ENCODE assay signal across 9 mouse cellular contexts in the genomic region with DNA sequence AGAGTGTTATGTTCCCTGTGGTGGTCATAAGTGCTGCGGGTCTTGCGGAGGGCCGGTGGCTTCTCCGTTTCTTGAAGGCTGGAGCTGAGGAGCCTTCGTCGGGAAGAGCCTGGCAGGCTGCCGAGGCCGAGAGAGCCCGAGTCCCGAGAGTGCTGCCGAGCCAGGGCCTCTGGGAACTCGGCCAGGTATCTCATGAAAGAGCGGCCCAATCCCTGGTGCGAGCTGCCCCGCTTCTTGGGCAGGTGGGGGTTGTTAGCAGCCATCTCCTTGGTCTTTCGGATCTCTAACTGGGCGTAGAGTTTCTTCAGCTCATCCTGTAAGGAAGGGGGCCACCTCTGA. TPM values are rescaled to one million over a fixed set of nuclear protein-coding genes. Genes with fewer than 3 reads are reported as not detected.
A peak's percentile ranks its signal among the peaks of the same experiment; 100 is the strongest.
DNase-seq lines count a peak whose midpoint lies in the region; ATAC-seq and TF ChIP-seq lines count a peak whose summit lies in the region.
"Had no signal": no experiment of that assay in that cellular context is flagged by ENCODE, and none has a peak within 500 bp of the region (broad histone marks: within the 10 kb centered on the region; RNA-seq: fewer than 3 reads in every experiment).

No protein-coding gene starts in this region.

- TF ChIP-seq EP300 in lung, postnatal 0 days (IDR thresholded peaks at IDR 0.05), result no peak

- H3K4me2 ChIP-seq in heart, embryonic 12.5 days, result peak overlapping the region; percentile 57
- peak overlapping the region; percentile 21; the same call in 1 of the 2 replicates for H3K4me2 ChIP-seq in kidney, embryonic 14.5 days (replicated peaks; ENCODE audit: low read depth, low read length)
- H3K4me2 ChIP-seq in lung, postnatal 0 days (replicated peaks; ENCODE audit: low read depth, low read length), result peak overlapping the region; percentile 51
- H3K4me2 ChIP-seq: liver, embryonic 15.5 days had no signal

- peaks cover 29% of the 10 kb centered on the region for H3K4me1 ChIP-seq in heart, embryonic 12.5 days (replicated peaks)
- H3K4me1 ChIP-seq in kidney, embryonic 14.5 days (ENCODE audit: control insufficient read depth, insufficient read depth, low read length), result no peaks in the 10 kb centered on the region
- H3K4me1 ChIP-seq in lung, postnatal 0 days (ENCODE audit: insufficient read depth, low read depth, low read length), result peaks cover 14% of the 10 kb centered on the region; the same call in 1 of the 2 replicates
- peaks cover 16% of the 10 kb centered on the region for H3K4me1 ChIP-seq in small intestine, adult 2 months (ENCODE audit: control insufficient read depth, insufficient read depth, insufficient read length, low read length)

- H3K9ac ChIP-seq in heart, embryonic 12.5 days, result peak overlapping the region; percentile 49
- H3K9ac ChIP-seq in kidney, embryonic 14.5 days (ENCODE audit: low read depth, low read length), result 0 out of 2 replicates have a peak overlapping the region, but pooled peaks have one; percentile 23
- H3K9ac ChIP-seq in lung, postnatal 0 days (replicated peaks; ENCODE audit: low read depth), result no peak overlapping the region
- H3K9ac ChIP-seq: liver, embryonic 15.5 days had no signal

- peak overlapping the region; percentile 21 for H3K4me3 ChIP-seq in heart, embryonic 12.5 days
- no peak overlapping the region for H3K4me3 ChIP-seq in kidney, embryonic 14.5 days (ENCODE audit: low read length)
- H3K4me3 ChIP-seq in lung, postnatal 0 days (ENCODE audit: low read depth, low read length), result no peak overlapping the region
- H3K4me3 ChIP-seq in small intestine, adult 2 months (ENCODE audit: low read depth, low read length), result peak overlapping the region; percentile 10
- H3K4me3 ChIP-seq: liver, embryonic 15.5 days had no signal

- DNase-seq in frontal cortex, postnatal 10 days (ENCODE audit: low spot score in 2 of 2), result peak; percentile 51 to 72
- no peak for DNase-seq in frontal cortex, postnatal 25 days (ENCODE audit: low spot score in 2 of 2)
- DNase-seq in cerebellum, postnatal 14 days, result peak; percentile 82 to 86
- DNase-seq in lung, postnatal 0 days (ENCODE audit: low spot score), result peak; percentile 89
- no peak for DNase-seq in spleen, postnatal 4 days (ENCODE audit: low spot score in 2 of 2)

- peaks cover 67% of the 10 kb centered on the region for H3K27me3 ChIP-seq in heart, embryonic 12.5 days (replicated peaks)
- H3K27me3 ChIP-seq in kidney, embryonic 14.5 days (ENCODE audit: control insufficient read depth, insufficient read depth, low read length), result peaks cover 4% of the 10 kb centered on the region; the same call in 1 of the 2 replicates
- no peaks in the 10 kb centered on the region for H3K27me3 ChIP-seq in lung, postnatal 0 days (replicated peaks; ENCODE audit: insufficient read depth, low read length)
- H3K27me3 ChIP-seq in small intestine, adult 2 months (ENCODE audit: control insufficient read depth, insufficient read depth, low read length), result no peaks in the 10 kb centered on the region

- WGBS in heart, embryonic 12.5 days, result 23% methylated on average over 17 of the region's 17 CpGs
- 48% methylated on average over 17 of the region's 17 CpGs for WGBS in kidney, embryonic 14.5 days
- WGBS in lung, postnatal 0 days, result 7% methylated on average over 17 of the region's 17 CpGs
- 19% methylated on average over 17 of the region's 17 CpGs for WGBS in small intestine, adult 2 months

- no peaks in the 10 kb centered on the region for H3K36me3 ChIP-seq in heart, embryonic 12.5 days
- no peaks in the 10 kb centered on the region for H3K36me3 ChIP-seq in kidney, embryonic 14.5 days (ENCODE audit: control insufficient read depth, insufficient read depth, low read length)
- no peaks in the 10 kb centered on the region for H3K36me3 ChIP-seq in lung, postnatal 0 days (ENCODE audit: insufficient read depth, low read length)
- H3K36me3 ChIP-seq in small intestine, adult 2 months (ENCODE audit: control insufficient read depth, insufficient read depth, low read length), result no peaks in the 10 kb centered on the region
- H3K36me3 ChIP-seq: liver, embryonic 15.5 days had no signal

- no peak for TF ChIP-seq POLR2A in small intestine, adult 2 months (IDR thresholded peaks at IDR 0.05; ENCODE audit: low read depth, low read length)

- H3K27ac ChIP-seq in heart, embryonic 12.5 days (ENCODE audit: poor library complexity, severe bottlenecking), result no peak overlapping the region
- peak overlapping the region; percentile 42; the same call in 1 of the 2 replicates for H3K27ac ChIP-seq in kidney, embryonic 14.5 days (ENCODE audit: low read depth, low read length)
- H3K27ac ChIP-seq in lung, postnatal 0 days (ENCODE audit: low read length), result peak overlapping the region; percentile 86
- no peak overlapping the region for H3K27ac ChIP-seq in small intestine, adult 2 months (ENCODE audit: insufficient read depth, low read depth, low read length)
- H3K27ac ChIP-seq: liver, embryonic 15.5 days had no signal

- ATAC-seq in heart, embryonic 12.5 days (ENCODE audit: insufficient number of reproducible peaks, low FRiP score), result no peak
- no peak for ATAC-seq in kidney, embryonic 14.5 days (ENCODE audit: low FRiP score, low TSS enrichment)
- peak; percentile 69 for ATAC-seq in lung, postnatal 0 days

- H3K9me3 ChIP-seq in heart, embryonic 12.5 days (replicated peaks), result no peaks in the 10 kb centered on the region
- no peaks in the 10 kb centered on the region for H3K9me3 ChIP-seq in kidney, embryonic 14.5 days (ENCODE audit: control insufficient read depth, low read length)
- no peaks in the 10 kb centered on the region for H3K9me3 ChIP-seq in lung, postnatal 0 days (ENCODE audit: low read length)
- H3K9me3 ChIP-seq: liver, embryonic 15.5 days had no signal

- no peak for TF ChIP-seq CTCF in lung, postnatal 0 days (IDR thresholded peaks at IDR 0.05)
- TF ChIP-seq CTCF in small intestine, adult 2 months (IDR thresholded peaks at IDR 0.05; ENCODE audit: extremely low read depth, insufficient read length, insufficient replicate concordance, low read depth, low read length), result no peak

RNA-seq across cellular contexts. Expression of a gene that starts 12.9 kb away (rescaled TPM):
- 0.06 and 0.08 TPM in 2 replicates for polyA plus RNA-seq in heart, embryonic 12.5 days (2016; fragmentation: Nextera tagmentation; extraction: Ambion mirVana)
- polyA plus RNA-seq in kidney, embryonic 14.5 days (2014; fragmentation: Nextera tagmentation; extraction: Ambion mirVana), result 0.07 and 0.10 TPM in 2 replicates
- polyA plus RNA-seq in lung, postnatal 0 days (2015; fragmentation: Nextera tagmentation; extraction: Ambion mirVana), result 0.23 and 0.24 TPM in 2 replicates
- 0.03 TPM in 2 replicates for polyA plus RNA-seq in small intestine, adult 2 months (2012; rRNA removed)
- polyA plus RNA-seq: liver, embryonic 15.5 days had no signal

RNA-seq across cellular contexts. Expression of a gene that starts 23.4 kb away (rescaled TPM):
- 5.4 and 6.0 TPM in 2 replicates for polyA plus RNA-seq in heart, embryonic 12.5 days (2016; fragmentation: Nextera tagmentation; extraction: Ambion mirVana)
- polyA plus RNA-seq in kidney, embryonic 14.5 days (2014; fragmentation: Nextera tagmentation; extraction: Ambion mirVana), result 2.5 and 3.7 TPM in 2 replicates
- 2.4 and 2.5 TPM in 2 replicates for polyA plus RNA-seq in lung, postnatal 0 days (2015; fragmentation: Nextera tagmentation; extraction: Ambion mirVana)
- 2.5 and 4.6 TPM in 2 replicates for polyA plus RNA-seq in small intestine, adult 2 months (2012; rRNA removed)

RNA-seq across cellular contexts. Expression of a gene that starts 23.4 kb away (rescaled TPM):
- 62.7 and 63.4 TPM in 2 replicates for polyA plus RNA-seq in heart, embryonic 12.5 days (2016; fragmentation: Nextera tagmentation; extraction: Ambion mirVana)
- polyA plus RNA-seq in kidney, embryonic 14.5 days (2014; fragmentation: Nextera tagmentation; extraction: Ambion mirVana), result 58.4 and 64.8 TPM in 2 replicates
- 19.2 and 22.4 TPM in 2 replicates for polyA plus RNA-seq in lung, postnatal 0 days (2015; fragmentation: Nextera tagmentation; extraction: Ambion mirVana)
- 4.9 and 8.6 TPM in 2 replicates for polyA plus RNA-seq in small intestine, adult 2 months (2012; rRNA removed)

RNA-seq across cellular contexts. Expression of a gene that starts 58.5 kb away (rescaled TPM):
- polyA plus RNA-seq in heart, embryonic 12.5 days (2016; fragmentation: Nextera tagmentation; extraction: Ambion mirVana), result 87.8 and 95.3 TPM in 2 replicates
- polyA plus RNA-seq in kidney, embryonic 14.5 days (2014; fragmentation: Nextera tagmentation; extraction: Ambion mirVana), result 53.6 and 78.6 TPM in 2 replicates
- 47.5 and 54.3 TPM in 2 replicates for polyA plus RNA-seq in lung, postnatal 0 days (2015; fragmentation: Nextera tagmentation; extraction: Ambion mirVana)
- polyA plus RNA-seq in small intestine, adult 2 months (2012; rRNA removed), result 16.2 and 27.3 TPM in 2 replicates

Comparison
In these comparisons a context has a peak if more than half of its experiments do, and no peak if none do; other contexts are left out.
1. DNase-seq: peak in frontal cortex, postnatal 10 days (2 of 2), cerebellum, postnatal 14 days (2 of 2) and lung, postnatal 0 days (single experiment); none in frontal cortex, postnatal 25 days (0 of 2) and spleen, postnatal 4 days (0 of 2).
2. H3K27ac ChIP-seq: peak in kidney, embryonic 14.5 days (single experiment) and lung, postnatal 0 days (single experiment); none in heart, embryonic 12.5 days (single experiment) and small intestine, adult 2 months (single experiment).
3. H3K4me3 ChIP-seq: peak in heart, embryonic 12.5 days (single experiment) and small intestine, adult 2 months (single experiment); none in kidney, embryonic 14.5 days (single experiment) and lung, postnatal 0 days (single experiment).
4. Peak in every context shown above with its lines, with median percentiles within 50 percentile points of each other: H3K4me2 ChIP-seq.